Mouse (Mus musculus) common myeloid progenitor, adult 5-6 weeks (primary cell): Measurements from ENCODE around the gene Samd15. TPM values are rescaled to one million over a fixed set of nuclear protein-coding genes. Genes with fewer than 3 reads are reported as not detected.
A peak's percentile ranks its signal among the peaks of the same experiment; 100 is the strongest.
"Not testable (repeated sequence)": the region's sequence is repeated elsewhere in the genome, so short reads cannot be mapped to it uniquely, and the experiment has no call there.

Experiments used
- ATAC-seq: replicated peaks from 2 replicates; pipeline ENCODE4 v1.8.0; 2016; ENCODE audit warnings: low read depth, mild to moderate bottlenecking, moderate TSS enrichment, inconsistent platforms; ENCODE audit not compliant: poor library complexity, severe bottlenecking
- total RNA-seq: library from RNA; stranded (forward); fragments of 200-1000, 187-1606 nt; gene quantifications from 2 replicates; pipeline ENCODE4 v1.2.3, GENCODE M21; 2017

Samd15 gene
- total RNA-seq, result 2.1 TPM in 1 of 2 replicates, not detected in the other

GRCm38 (mm10) chr12:87199206-87199972 is at the start of gene Samd15:
TSS of gene Samd15 (plus strand) at chr12:87199723.
- peak; percentile 37 for ATAC-seq

- ATAC-seq, result not testable (repeated sequence)
Measured at GRCm38 (mm10) chr12:87154448-87154847, 45.1 kb upstream of the Samd15 start.

- ATAC-seq, result no peak
Measured at GRCm38 (mm10) chr12:87157361-87157760, 42.2 kb upstream of the Samd15 start.

GRCm38 (mm10) chr12:87158099-87158498 is 41.4 kb upstream of the Samd15 start:
- ATAC-seq, result no peak

- ATAC-seq, result no peak
Measured at GRCm38 (mm10) chr12:87160310-87160709, 39.2 kb upstream of the Samd15 start.

GRCm38 (mm10) chr12:87160815-87161214 is 38.7 kb upstream of the Samd15 start:
- peak; percentile 43; the same call in 1 of the 2 replicates for ATAC-seq

GRCm38 (mm10) chr12:87175194-87175946 is 24.2 kb upstream of the Samd15 start:
- ATAC-seq, result 0 out of 2 replicates have a peak, but pooled peaks have one; percentile 45

- ATAC-seq, result no peak
Measured at GRCm38 (mm10) chr12:87177631-87178030, 21.9 kb upstream of the Samd15 start.

GRCm38 (mm10) chr12:87193008-87193407 is 6.5 kb upstream of the Samd15 start:
- peak; percentile 73 for ATAC-seq

- no peak for ATAC-seq
Measured at GRCm38 (mm10) chr12:87195069-87195468, 4.5 kb upstream of the Samd15 start.

- no peak for ATAC-seq
Measured at GRCm38 (mm10) chr12:87196310-87196709, 3.2 kb upstream of the Samd15 start.

GRCm38 (mm10) chr12:87198792-87199191 is 731 bp upstream of the Samd15 start:
- no peak for ATAC-seq

- peak; percentile 77 for ATAC-seq
Measured at GRCm38 (mm10) chr12:87199973-87200586, 557 bp downstream of the Samd15 start, which contains the start of gene Tmed8. TSS of gene Tmed8 (minus strand) at chr12:87200454.

GRCm38 (mm10) chr12:87201694-87202093 is 2.2 kb downstream of the Samd15 start:
- no peak for ATAC-seq

GRCm38 (mm10) chr12:87205789-87206188 is 6.3 kb downstream of the Samd15 start:
- ATAC-seq, result not testable (repeated sequence)

- no peak for ATAC-seq
Measured at GRCm38 (mm10) chr12:87212844-87213606, 13.5 kb downstream of the Samd15 start.

- no peak for ATAC-seq
Measured at GRCm38 (mm10) chr12:87216053-87216452, 16.5 kb downstream of the Samd15 start.

- ATAC-seq, result no peak
Measured at GRCm38 (mm10) chr12:87217596-87217995, 18.1 kb downstream of the Samd15 start.

GRCm38 (mm10) chr12:87219362-87219761 is 19.8 kb downstream of the Samd15 start:
- ATAC-seq, result no peak

- ATAC-seq, result no peak
Measured at GRCm38 (mm10) chr12:87224950-87225349, 25.4 kb downstream of the Samd15 start.
